Mouse (Mus musculus): ENCODE measurements around the gene Prkce.

GRCm38 (mm10) chr17:86299576-86299975 is 132.0 kb downstream of the Prkce start:
- TF ChIP-seq CTCF (IDR thresholded peaks at IDR 0.05; ENCODE audit: low read depth), result no peak
- TF ChIP-seq EP300 (IDR thresholded peaks at IDR 0.05; ENCODE audit: low read depth), result no peak
